Mouse (Mus musculus): ENCODE results near the gene Rmnd5b.
"Not testable (repeated sequence)": the region's sequence is repeated elsewhere in the genome, so short reads cannot be mapped to it uniquely, and the experiment has no call there.

Gene Rmnd5b

GRCm38 (mm10) chr11:51621776-51622175 is 13.9 kb downstream of the Rmnd5b start:
- no peak for DNase-seq (ENCODE audit: low read depth, low spot score)

DNA sequence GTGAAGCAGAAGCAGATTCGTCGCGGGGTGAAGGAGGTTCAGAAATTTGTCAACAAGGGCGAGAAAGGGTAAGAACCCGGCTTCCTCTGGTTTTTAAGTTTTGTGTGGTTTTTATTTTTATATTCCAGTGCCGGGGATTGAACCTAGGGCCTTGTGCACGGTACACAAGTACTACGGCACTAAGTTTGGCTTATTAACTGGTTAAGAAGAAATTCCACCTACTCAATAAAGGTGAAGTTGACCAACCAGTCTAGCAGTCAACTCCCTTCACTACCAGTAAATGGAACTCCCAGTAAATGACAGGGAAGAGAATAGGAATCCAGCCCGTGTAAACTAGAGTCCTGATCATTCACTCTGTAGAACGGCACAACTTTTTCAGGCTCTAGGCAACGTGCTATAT is 15.6 kb downstream of the Rmnd5b start:
- DNase-seq (ENCODE audit: low read depth, low spot score), result no peak

- peak; percentile 99 for DNase-seq (ENCODE audit: low read depth, low spot score)
These were observed 16.2 kb downstream of the Rmnd5b start, which contains the start of gene Nhp2 for GRCm38 (mm10) chr11:51619409-51620060. Gene Nhp2 (plus strand): TSS chr11:51619735.

GRCm38 (mm10) chr11:51618894-51619408 is 16.7 kb downstream of the Rmnd5b start:
- DNase-seq (ENCODE audit: low read depth, low spot score), result no peak

- peak; percentile 85 for DNase-seq (ENCODE audit: low read depth, low spot score)
These were observed 18.0 kb downstream of the Rmnd5b start for GRCm38 (mm10) chr11:51617693-51618092.

- not testable (repeated sequence) for DNase-seq (ENCODE audit: low read depth, low spot score)
These were observed 19.6 kb downstream of the Rmnd5b start for GRCm38 (mm10) chr11:51616113-51616512.

DNA sequence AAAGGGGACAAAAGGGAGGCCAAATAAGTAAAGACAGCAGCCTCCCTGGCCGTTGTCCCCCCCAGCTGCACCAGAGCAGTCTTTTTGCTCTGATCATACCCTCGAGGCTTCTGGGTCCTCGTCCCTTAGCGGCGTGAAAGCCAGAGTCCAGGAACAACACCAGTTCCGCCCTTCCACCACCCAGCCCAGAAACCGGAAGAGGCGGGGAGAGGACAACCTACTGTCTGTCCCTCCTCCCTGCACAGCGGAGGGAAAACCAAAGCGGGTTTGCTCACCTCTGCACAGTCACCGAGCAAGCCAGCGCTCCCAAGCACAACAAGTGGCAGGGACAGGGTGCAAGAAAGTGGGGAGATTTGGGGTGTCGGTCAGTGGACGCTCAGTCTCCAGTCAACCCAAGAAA is 20.1 kb downstream of the Rmnd5b start:
- peak; percentile 81 for DNase-seq (ENCODE audit: low read depth, low spot score)

GRCm38 (mm10) chr11:51615129-51615528 is 20.6 kb downstream of the Rmnd5b start:
- DNase-seq (ENCODE audit: low read depth, low spot score), result no peak

DNA sequence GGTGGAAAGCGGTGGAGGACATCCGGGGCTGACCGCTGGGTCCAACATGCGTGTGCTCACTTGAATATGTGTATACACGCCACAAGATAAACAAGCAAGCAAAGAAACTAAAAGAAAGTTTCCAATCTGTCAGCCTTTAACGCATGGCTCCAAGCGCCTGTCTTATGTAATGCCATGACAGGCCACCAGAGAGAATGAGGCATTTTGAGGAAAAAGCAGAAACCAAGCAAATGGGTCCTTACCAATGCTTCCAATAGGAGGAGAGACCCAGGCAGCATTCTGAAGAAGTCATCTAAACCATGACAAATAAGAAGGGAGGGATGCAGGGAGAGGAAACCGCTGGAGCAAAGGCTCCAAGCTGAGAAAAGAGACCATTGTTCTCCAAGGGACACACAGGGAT is 21.4 kb downstream of the Rmnd5b start:
- no peak for DNase-seq (ENCODE audit: low read depth, low spot score)

GRCm38 (mm10) chr11:51609940-51610339 is 25.8 kb downstream of the Rmnd5b start:
- DNase-seq (ENCODE audit: low read depth, low spot score), result not testable (repeated sequence)

GRCm38 (mm10) chr11:51609266-51609909 is 26.3 kb downstream of the Rmnd5b start:
- no peak for DNase-seq (ENCODE audit: low read depth, low spot score)

DNA sequence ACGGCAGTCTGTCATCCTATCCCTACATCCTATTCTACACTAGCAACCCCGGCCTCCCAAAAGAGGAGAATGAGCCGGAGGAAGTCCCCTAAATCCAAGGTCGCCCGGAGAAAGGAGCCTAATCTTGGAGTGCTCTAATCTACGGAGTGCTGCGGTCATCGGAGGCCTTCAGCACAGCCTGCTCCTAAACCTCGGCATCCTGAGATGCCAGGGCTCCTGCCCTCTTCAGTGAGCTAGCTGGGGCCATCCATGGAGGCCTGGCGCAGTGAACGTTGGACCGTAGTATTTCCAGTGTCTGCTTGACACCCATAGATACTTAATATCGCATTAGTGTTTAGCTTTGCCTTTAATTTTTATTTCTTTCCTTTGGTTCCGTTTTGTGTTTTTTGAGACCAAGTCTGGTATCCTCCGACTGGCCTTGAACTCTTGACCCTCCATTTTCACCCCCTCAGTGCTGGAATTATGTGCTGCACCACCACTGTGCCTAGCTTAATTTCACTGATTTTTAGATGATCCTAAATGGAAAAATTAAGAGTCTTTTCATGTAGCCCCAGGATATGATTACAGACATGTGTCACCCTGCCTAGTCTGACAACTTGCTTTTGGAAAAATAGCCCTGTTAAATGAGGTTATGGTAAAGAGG is 28.5 kb downstream of the Rmnd5b start:
- no peak for DNase-seq (ENCODE audit: low read depth, low spot score)

DNA sequence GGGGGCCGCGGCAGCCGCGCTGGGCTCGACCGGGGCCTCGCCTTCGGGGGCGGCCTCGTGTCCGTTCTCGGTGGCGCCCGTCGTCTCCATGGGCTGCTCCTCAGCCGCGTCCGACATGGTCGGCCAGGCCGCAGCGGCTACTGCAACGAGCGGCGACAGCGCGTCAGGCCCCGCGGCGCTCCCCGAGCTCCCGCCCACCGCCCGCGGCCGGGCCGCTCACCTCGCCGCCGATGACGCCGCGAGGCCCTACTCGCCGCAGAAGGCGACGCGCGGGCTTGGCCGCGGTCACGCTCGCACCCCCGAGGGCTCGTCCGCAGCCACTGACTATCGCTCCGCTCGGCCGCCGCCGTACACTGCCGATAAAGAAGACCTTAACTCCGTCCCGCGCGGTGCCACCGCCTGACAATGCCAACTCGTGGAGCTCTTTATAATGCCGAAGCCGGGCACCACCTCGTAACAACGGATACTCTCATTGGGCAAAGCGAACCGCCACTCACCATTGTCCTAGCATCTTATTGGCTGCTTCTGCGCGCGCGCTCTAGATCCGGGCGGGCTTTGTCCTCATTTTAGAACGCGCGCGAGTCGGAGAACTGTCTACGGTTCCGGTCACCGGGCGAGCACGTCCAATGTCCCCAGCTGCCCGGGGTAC is 29.1 kb downstream of the Rmnd5b start, which contains the start of gene Hnrnpab:
Gene Hnrnpab, minus strand, starts transcription at position 401 of the 649 bp plus-strand sequence.
- DNase-seq (ENCODE audit: low read depth, low spot score), result peak; percentile 98

GRCm38 (mm10) chr11:51605602-51606446 is 29.9 kb downstream of the Rmnd5b start:
- peak; percentile 82 for DNase-seq (ENCODE audit: low read depth, low spot score)

GRCm38 (mm10) chr11:51602253-51602652 is 33.4 kb downstream of the Rmnd5b start:
- no peak for DNase-seq (ENCODE audit: low read depth, low spot score)

- no peak for DNase-seq (ENCODE audit: low read depth, low spot score)
These were observed 38.1 kb downstream of the Rmnd5b start for GRCm38 (mm10) chr11:51597553-51597952.

- no peak for DNase-seq (ENCODE audit: low read depth, low spot score)
These were observed 40.1 kb downstream of the Rmnd5b start for GRCm38 (mm10) chr11:51595459-51596083.

DNA sequence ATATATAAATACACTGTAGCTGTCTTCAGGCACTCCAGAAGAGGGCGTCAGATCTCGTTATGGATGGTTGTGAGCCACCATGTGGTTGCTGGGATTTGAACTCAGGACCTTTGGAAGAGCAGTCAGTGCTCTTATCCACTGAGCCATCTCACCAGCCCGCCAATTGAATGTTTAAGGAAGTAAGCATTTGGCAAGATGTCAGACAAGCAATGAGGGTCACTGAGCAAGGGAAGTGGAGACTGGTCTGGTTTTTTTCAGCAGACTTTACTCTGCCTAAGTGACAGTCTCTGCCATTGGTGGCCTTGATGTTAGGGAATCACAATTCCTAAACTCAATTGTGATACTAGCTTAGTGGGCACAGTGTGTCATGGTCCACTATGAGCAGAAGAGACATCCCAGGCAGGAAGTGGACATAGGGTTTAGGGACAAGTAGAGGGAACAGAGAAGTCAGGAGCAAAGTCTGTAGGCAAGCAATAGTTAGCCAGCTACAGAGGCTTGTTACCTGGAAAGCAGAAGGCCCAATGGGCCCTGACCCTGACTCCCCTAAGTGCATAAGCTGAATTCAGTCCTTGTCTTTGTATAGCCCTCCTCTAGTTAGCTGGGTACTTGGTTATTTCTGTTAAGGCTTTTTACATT is 40.9 kb downstream of the Rmnd5b start:
- DNase-seq (ENCODE audit: low read depth, low spot score), result no peak

GRCm38 (mm10) chr11:51593849-51594248 is 41.8 kb downstream of the Rmnd5b start:
- no peak for DNase-seq (ENCODE audit: low read depth, low spot score)

DNA sequence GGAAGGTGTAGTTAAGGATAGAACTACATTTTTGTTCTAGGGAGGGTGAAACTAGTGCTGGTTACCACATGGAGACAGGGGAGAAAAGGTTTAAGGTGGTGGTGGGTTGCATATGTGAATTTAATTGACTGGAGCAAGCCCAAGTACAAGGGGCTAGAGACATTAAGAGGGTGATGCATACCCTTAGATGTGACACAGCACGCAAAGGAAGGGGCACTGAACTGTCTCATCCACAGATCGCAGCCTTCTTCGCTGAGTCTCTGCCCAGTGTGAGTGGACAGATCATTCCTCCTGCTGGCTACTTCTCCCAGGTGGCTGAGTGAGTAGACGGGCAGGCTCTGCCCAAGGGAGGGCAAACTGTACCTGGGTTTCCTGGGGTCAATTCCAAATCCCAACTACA is 42.3 kb downstream of the Rmnd5b start:
- DNase-seq (ENCODE audit: low read depth, low spot score), result no peak
